Mouse (Mus musculus): ENCODE data around the gene Scn5a.

DNA sequence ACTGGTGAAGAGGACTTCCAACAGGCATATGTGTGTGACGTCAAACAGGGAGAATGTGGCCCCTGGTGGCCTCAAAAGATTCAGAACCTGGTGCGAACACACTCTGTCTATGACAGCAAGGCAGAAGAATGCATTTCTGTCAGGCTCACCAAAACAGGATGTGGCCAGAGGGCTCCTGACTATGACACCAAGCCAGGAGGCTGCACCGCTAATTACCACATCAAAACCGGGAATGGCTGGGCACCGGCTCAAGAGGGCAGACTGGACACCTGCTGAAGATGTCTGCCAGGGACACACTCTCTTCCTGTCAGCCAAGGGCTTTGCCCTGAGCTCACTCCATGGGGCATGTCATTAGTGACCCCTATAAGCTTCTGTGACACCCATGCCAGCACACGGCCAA, 15.2 kb downstream of the Scn5a start:
- TF ChIP-seq POLR2A (IDR thresholded peaks at IDR 0.05; ENCODE audit: control insufficient read depth, extremely low read depth, insufficient read depth, low read length, poor library complexity), result no peak
- TF ChIP-seq CTCF (IDR thresholded peaks at IDR 0.05; ENCODE audit: borderline replicate concordance, control insufficient read depth, extremely low read depth, insufficient read depth, low read length, poor library complexity), result no peak
